Mouse (Mus musculus): ENCODE measurements at regions not wholly inside any gene's neighbourhood (a gene's known extent, or its start where the extent isn't known, plus 50 kb on each side); places are given as distances from the start of the nearest gene placed in this dataset.

- H3K27me3 ChIP-seq (ENCODE audit: control insufficient read depth, insufficient read depth, low read length) = no peaks in the 10 kb centered on the region
- no peak for DNase-seq (ENCODE audit: low spot score)
- WGBS = 91% methylated on average over 2 of the region's 2 CpGs
Observed at GRCm38 (mm10) chr12:98367583-98367982, 99.1 kb downstream of the Gpr65 start.

GRCm38 (mm10) chr12:98370771-98371170 lies 102.3 kb downstream of the Gpr65 start:
- Histone ChIP-seq H3K27me3 (ENCODE audit: control insufficient read depth, insufficient read depth, low read length) (no peaks in the 10 kb centered on the region), H3K4me2 (ENCODE audit: low read depth) (no peak overlapping the region), H3K4me1 (ENCODE audit: control insufficient read depth, insufficient read depth, low read length) (no peaks in the 10 kb centered on the region), H3K36me3 (ENCODE audit: control insufficient read depth, insufficient read depth, low read length) (no peaks in the 10 kb centered on the region), H3K4me3 (ENCODE audit: low read depth, low read length) (no peak overlapping the region), H3K9me3 (ENCODE audit: control insufficient read depth, low read length) (no peaks in the 10 kb centered on the region), H3K27ac (ENCODE audit: low read depth, low read length) (no peak overlapping the region), H3K9ac (ENCODE audit: low read length) (no peak overlapping the region)
- ATAC-seq (ENCODE audit: insufficient read depth, low FRiP score, low TSS enrichment) (no peak), DNase-seq (ENCODE audit: low spot score) (no peak)
- 72% methylated on average over 3 of the region's 3 CpGs for WGBS

More at GRCm38 (mm10) chr12:98367583-98367982, 99.1 kb downstream of the Gpr65 start:
- no peak overlapping the region for H3K4me2 ChIP-seq (ENCODE audit: low read depth)
- H3K36me3 ChIP-seq (ENCODE audit: control insufficient read depth, insufficient read depth, low read length) = no peaks in the 10 kb centered on the region
- H3K9ac ChIP-seq (ENCODE audit: low read length) = no peak overlapping the region
- H3K4me3 ChIP-seq (ENCODE audit: low read depth, low read length) = no peak overlapping the region
- no peak for ATAC-seq (ENCODE audit: insufficient read depth, low FRiP score, low TSS enrichment)
- H3K27ac ChIP-seq (ENCODE audit: low read depth, low read length) = no peak overlapping the region
- H3K9me3 ChIP-seq (ENCODE audit: control insufficient read depth, low read length) = no peaks in the 10 kb centered on the region
- no peaks in the 10 kb centered on the region for H3K4me1 ChIP-seq (ENCODE audit: control insufficient read depth, insufficient read depth, low read length)

- no peaks in the 10 kb centered on the region for H3K9me3 ChIP-seq (ENCODE audit: control insufficient read depth, low read length)
- DNase-seq (ENCODE audit: low spot score) = no peak
- H3K27me3 ChIP-seq (ENCODE audit: control insufficient read depth, insufficient read depth, low read length) = no peaks in the 10 kb centered on the region
- 88% methylated on average over 7 of the region's 7 CpGs for WGBS
- no peak overlapping the region for H3K4me3 ChIP-seq (ENCODE audit: low read depth, low read length)
- H3K4me1 ChIP-seq (ENCODE audit: control insufficient read depth, insufficient read depth, low read length) = no peaks in the 10 kb centered on the region
- no peaks in the 10 kb centered on the region for H3K36me3 ChIP-seq (ENCODE audit: control insufficient read depth, insufficient read depth, low read length)
- no peak overlapping the region for H3K4me2 ChIP-seq (ENCODE audit: low read depth)
- no peak for ATAC-seq (ENCODE audit: insufficient read depth, low FRiP score, low TSS enrichment)
- H3K27ac ChIP-seq (ENCODE audit: low read depth, low read length) = no peak overlapping the region
- no peak overlapping the region for H3K9ac ChIP-seq (ENCODE audit: low read length)
Observed at GRCm38 (mm10) chr12:98375214-98375910, 106.9 kb downstream of the Gpr65 start.
